ENCODE assay signal across 8 mouse cellular contexts in genomic region chr8:105835318-105835717, GRCm38 (mm10). TPM values are rescaled to one million over a fixed set of nuclear protein-coding genes. Genes with fewer than 3 reads are reported as not detected.
DNase-seq lines count a peak whose midpoint lies in the region; ATAC-seq lines count a peak whose summit lies in the region.

No protein-coding gene starts in this region.

- no peaks in the 10 kb centered on the region for H3K36me3 ChIP-seq in midbrain, embryonic 14.5 days (ENCODE audit: control insufficient read depth, insufficient read depth, low read length)
- no peaks in the 10 kb centered on the region for H3K36me3 ChIP-seq in midbrain, embryonic 16.5 days (ENCODE audit: control insufficient read depth, insufficient read depth, low read length)
- no peaks in the 10 kb centered on the region for H3K36me3 ChIP-seq in liver, embryonic 15.5 days (replicated peaks)

- no peak overlapping the region for H3K4me3 ChIP-seq in midbrain, embryonic 14.5 days (replicated peaks; ENCODE audit: low read depth, low read length)
- no peak overlapping the region for H3K4me3 ChIP-seq in midbrain, embryonic 16.5 days (ENCODE audit: low read depth, low read length)
- no peak overlapping the region for H3K4me3 ChIP-seq in liver, embryonic 15.5 days (replicated peaks)

- H3K9ac ChIP-seq in midbrain, embryonic 14.5 days (replicated peaks; ENCODE audit: low read length): no peak overlapping the region
- no peak overlapping the region for H3K9ac ChIP-seq in midbrain, embryonic 16.5 days (ENCODE audit: low read depth, low read length)
- H3K9ac ChIP-seq in liver, embryonic 15.5 days: no peak overlapping the region; the same call in 1 of the 2 replicates

- H3K4me2 ChIP-seq in midbrain, embryonic 14.5 days (ENCODE audit: low read length): no peak overlapping the region
- H3K4me2 ChIP-seq in midbrain, embryonic 16.5 days (ENCODE audit: low read length): no peak overlapping the region
- H3K4me2 ChIP-seq in liver, embryonic 15.5 days: peak overlapping the region; percentile 29; the same call in 1 of the 2 replicates

- H3K27me3 ChIP-seq in midbrain, embryonic 14.5 days (ENCODE audit: control insufficient read depth, insufficient read depth, low read length): no peaks in the 10 kb centered on the region
- H3K27me3 ChIP-seq in midbrain, embryonic 16.5 days (ENCODE audit: control insufficient read depth, insufficient read depth, low read depth, low read length): no peaks in the 10 kb centered on the region
- H3K27me3 ChIP-seq in liver, embryonic 15.5 days: 0 out of 2 replicates have a peak, but pooled peaks cover 5% of the 10 kb centered on the region

- peak; percentile 25 for DNase-seq in midbrain, embryonic 14.5 days
- DNase-seq in adrenal gland, adult 8-10 months: peak; percentile 60
- DNase-seq in frontal cortex, postnatal 14 days (ENCODE audit: low spot score in 2 of 2): peak; percentile 40 to 54
- DNase-seq in kidney, adult 8-10 months: peak; percentile 75 to 88
- peak; percentile 73 to 76 for DNase-seq in right cerebral cortex, adult 2 months (ENCODE audit: low spot score in 2 of 2)
- DNase-seq in urinary bladder, postnatal 25 days (ENCODE audit: low spot score): peak; percentile 70

- 30% methylated on average over 11 of the region's 11 CpGs for WGBS in midbrain, embryonic 14.5 days
- WGBS in midbrain, embryonic 16.5 days: 28% methylated on average over 11 of the region's 11 CpGs
- 18% methylated on average over 11 of the region's 11 CpGs for WGBS in liver, embryonic 15.5 days (ENCODE audit: insufficient replicate concordance)

- no peaks in the 10 kb centered on the region for H3K4me1 ChIP-seq in midbrain, embryonic 14.5 days (ENCODE audit: control insufficient read depth, insufficient read depth, low read length)
- no peaks in the 10 kb centered on the region for H3K4me1 ChIP-seq in midbrain, embryonic 16.5 days (ENCODE audit: control insufficient read depth, insufficient read depth, low read length)
- H3K4me1 ChIP-seq in liver, embryonic 15.5 days (replicated peaks): peaks cover 36% of the 10 kb centered on the region

- ATAC-seq in midbrain, embryonic 14.5 days (ENCODE audit: low FRiP score, low TSS enrichment): no peak
- ATAC-seq in midbrain, embryonic 16.5 days: no peak
- peak; percentile 36 for ATAC-seq in liver, embryonic 15.5 days (ENCODE audit: insufficient read depth)

- H3K9me3 ChIP-seq in midbrain, embryonic 14.5 days (ENCODE audit: control insufficient read depth, low read length): no peaks in the 10 kb centered on the region
- H3K9me3 ChIP-seq in midbrain, embryonic 16.5 days (replicated peaks; ENCODE audit: control insufficient read depth, low read length, poor library complexity, severe bottlenecking): no peaks in the 10 kb centered on the region
- H3K9me3 ChIP-seq in liver, embryonic 15.5 days (replicated peaks): no peaks in the 10 kb centered on the region

- no peak overlapping the region for H3K27ac ChIP-seq in midbrain, embryonic 14.5 days (replicated peaks; ENCODE audit: low read depth, low read length)
- no peak overlapping the region for H3K27ac ChIP-seq in midbrain, embryonic 16.5 days (ENCODE audit: low read length)
- H3K27ac ChIP-seq in liver, embryonic 15.5 days (replicated peaks): peak overlapping the region; percentile 54

RNA-seq across cellular contexts. Expression of gene Tsnaxip1, which starts 7.8 kb away (rescaled TPM):
- 0.24 and 0.32 TPM in 2 replicates for polyA plus RNA-seq in midbrain, embryonic 14.5 days (2014; fragmentation: Nextera tagmentation; extraction: Ambion mirVana)
- polyA plus RNA-seq in midbrain, embryonic 16.5 days (2015; fragmentation: Nextera tagmentation; extraction: Ambion mirVana): 0.77 and 0.93 TPM in 2 replicates
- not detected for total RNA-seq in adrenal gland, adult 8-10 months (2022)
- 0.07 and 0.22 TPM in 2 replicates for polyA plus RNA-seq in liver, embryonic 15.5 days (2015; fragmentation: Nextera tagmentation; extraction: Ambion mirVana)

RNA-seq across cellular contexts. Expression of gene Ranbp10, which starts 8.2 kb away (rescaled TPM):
- polyA plus RNA-seq in midbrain, embryonic 14.5 days (2014; fragmentation: Nextera tagmentation; extraction: Ambion mirVana): 12.3 and 12.5 TPM in 2 replicates
- 9.6 and 12.6 TPM in 2 replicates for polyA plus RNA-seq in midbrain, embryonic 16.5 days (2015; fragmentation: Nextera tagmentation; extraction: Ambion mirVana)
- total RNA-seq in adrenal gland, adult 8-10 months (2022): 10 to 100 TPM; 25.7 to 30.1 (median 27.3) TPM
- 45.0 and 52.2 TPM in 2 replicates for polyA plus RNA-seq in liver, embryonic 15.5 days (2015; fragmentation: Nextera tagmentation; extraction: Ambion mirVana)

RNA-seq across cellular contexts. Expression of gene Cenpt, which starts 17.8 kb away (rescaled TPM):
- polyA plus RNA-seq in midbrain, embryonic 14.5 days (2014; fragmentation: Nextera tagmentation; extraction: Ambion mirVana): 46.7 and 55.7 TPM in 2 replicates
- polyA plus RNA-seq in midbrain, embryonic 16.5 days (2015; fragmentation: Nextera tagmentation; extraction: Ambion mirVana): 45.9 and 59.5 TPM in 2 replicates
- total RNA-seq in adrenal gland, adult 8-10 months (2022): 1 to 10 TPM; 6.2 to 9.7 (median 7.3) TPM
- polyA plus RNA-seq in liver, embryonic 15.5 days (2015; fragmentation: Nextera tagmentation; extraction: Ambion mirVana): 20.3 and 22.7 TPM in 2 replicates

RNA-seq across cellular contexts. Expression of gene Thap11, which starts 19.6 kb away (rescaled TPM):
- 49.8 and 51.5 TPM in 2 replicates for polyA plus RNA-seq in midbrain, embryonic 14.5 days (2014; fragmentation: Nextera tagmentation; extraction: Ambion mirVana)
- 50.6 and 53.4 TPM in 2 replicates for polyA plus RNA-seq in midbrain, embryonic 16.5 days (2015; fragmentation: Nextera tagmentation; extraction: Ambion mirVana)
- total RNA-seq in adrenal gland, adult 8-10 months (2022): 10 to 100 TPM; 38.2 to 45.1 (median 43.6) TPM
- 31.5 and 32.2 TPM in 2 replicates for polyA plus RNA-seq in liver, embryonic 15.5 days (2015; fragmentation: Nextera tagmentation; extraction: Ambion mirVana)

RNA-seq across cellular contexts. Expression of gene Nutf2, which starts 25.1 kb away (rescaled TPM):
- polyA plus RNA-seq in midbrain, embryonic 14.5 days (2014; fragmentation: Nextera tagmentation; extraction: Ambion mirVana): 217 and 221 TPM in 2 replicates
- polyA plus RNA-seq in midbrain, embryonic 16.5 days (2015; fragmentation: Nextera tagmentation; extraction: Ambion mirVana): 146 and 153 TPM in 2 replicates
- 10 to 100 TPM; 28.5 to 37.2 (median 29.0) TPM for total RNA-seq in adrenal gland, adult 8-10 months (2022)
- 85.2 and 94.1 TPM in 2 replicates for polyA plus RNA-seq in liver, embryonic 15.5 days (2015; fragmentation: Nextera tagmentation; extraction: Ambion mirVana)

Comparison
In these comparisons a context has a peak if more than half of its experiments do, and no peak if none do; other contexts are left out.
1. DNase-seq: peak in every context shown above with its lines; median percentile 82 in kidney, adult 8-10 months; 74 in right cerebral cortex, adult 2 months; 70 in urinary bladder, postnatal 25 days; 60 in adrenal gland, adult 8-10 months; 47 in frontal cortex, postnatal 14 days; 25 in midbrain, embryonic 14.5 days.